Mouse (Mus musculus): ENCODE results near the gene Mterf4.
"Not testable (repeated sequence)": the region's sequence is repeated elsewhere in the genome, so short reads cannot be mapped to it uniquely, and the experiment has no call there.

Mterf4 gene

GRCm38 (mm10) chr1:93305581-93306337 lies at the start of gene Mterf4:
Gene Mterf4 (minus strand): TSS chr1:93305915.
- in situ Hi-C loops (cut with MboI; ENCODE audit: low pct_unique_long_range_greater_than_20kb in 1 of 2, low sequenced_read_pairs in 2 of 2, unreplicated experiment in 1 of 2) = no loop called here

GRCm38 (mm10) chr1:93352724-93353123 lies 47.0 kb upstream of the Mterf4 start:
- in situ Hi-C loops (cut with MboI; ENCODE audit: low pct_unique_long_range_greater_than_20kb in 1 of 2, low sequenced_read_pairs in 2 of 2, unreplicated experiment in 1 of 2) = no loop called here

GRCm38 (mm10) chr1:93349701-93350100 lies 44.0 kb upstream of the Mterf4 start:
- in situ Hi-C loops (cut with MboI; ENCODE audit: low pct_unique_long_range_greater_than_20kb in 1 of 2, low sequenced_read_pairs in 2 of 2, unreplicated experiment in 1 of 2) = no loop called here

- in situ Hi-C loops (cut with MboI; ENCODE audit: low pct_unique_long_range_greater_than_20kb in 1 of 2, low sequenced_read_pairs in 2 of 2, unreplicated experiment in 1 of 2) = no loop called here
Measured at GRCm38 (mm10) chr1:93347176-93347575, 41.5 kb upstream of the Mterf4 start.

- in situ Hi-C loops (cut with MboI; ENCODE audit: low pct_unique_long_range_greater_than_20kb in 1 of 2, low sequenced_read_pairs in 2 of 2, unreplicated experiment in 1 of 2) = no loop called here
Measured at GRCm38 (mm10) chr1:93343504-93344047, 37.9 kb upstream of the Mterf4 start.

- in situ Hi-C loops (cut with MboI; ENCODE audit: low pct_unique_long_range_greater_than_20kb in 1 of 2, low sequenced_read_pairs in 2 of 2, unreplicated experiment in 1 of 2) = no loop called here
Measured at GRCm38 (mm10) chr1:93342648-93343503, 37.2 kb upstream of the Mterf4 start, which contains the start of the genes Ppp1r7 and Pask. Gene Ppp1r7 (plus strand): TSS chr1:93342854. Gene Pask (minus strand): TSS chr1:93343482.

- in situ Hi-C loops (cut with MboI; ENCODE audit: low pct_unique_long_range_greater_than_20kb in 1 of 2, low sequenced_read_pairs in 2 of 2, unreplicated experiment in 1 of 2) = no loop called here
Measured at GRCm38 (mm10) chr1:93334621-93335020, 28.9 kb upstream of the Mterf4 start.

- in situ Hi-C loops (cut with MboI; ENCODE audit: low pct_unique_long_range_greater_than_20kb in 1 of 2, low sequenced_read_pairs in 2 of 2, unreplicated experiment in 1 of 2) = no loop called here
Measured at GRCm38 (mm10) chr1:93326446-93326845, 20.7 kb upstream of the Mterf4 start.

GRCm38 (mm10) chr1:93323973-93324372 lies 18.3 kb upstream of the Mterf4 start:
- in situ Hi-C loops (cut with MboI; ENCODE audit: low pct_unique_long_range_greater_than_20kb in 1 of 2, low sequenced_read_pairs in 2 of 2, unreplicated experiment in 1 of 2) = no loop called here

GRCm38 (mm10) chr1:93300578-93300977 lies 5.1 kb downstream of the Mterf4 start:
- in situ Hi-C loops (cut with MboI; ENCODE audit: low pct_unique_long_range_greater_than_20kb in 1 of 2, low sequenced_read_pairs in 2 of 2, unreplicated experiment in 1 of 2) = no loop called here

GRCm38 (mm10) chr1:93299791-93300190 lies 5.9 kb downstream of the Mterf4 start:
- in situ Hi-C loops (cut with MboI; ENCODE audit: low pct_unique_long_range_greater_than_20kb in 1 of 2, low sequenced_read_pairs in 2 of 2, unreplicated experiment in 1 of 2) = no loop called here

- in situ Hi-C loops (cut with MboI; ENCODE audit: low pct_unique_long_range_greater_than_20kb in 1 of 2, low sequenced_read_pairs in 2 of 2, unreplicated experiment in 1 of 2) = not testable (repeated sequence)
Measured at GRCm38 (mm10) chr1:93294491-93294890, 11.2 kb downstream of the Mterf4 start.

- in situ Hi-C loops (cut with MboI; ENCODE audit: low pct_unique_long_range_greater_than_20kb in 1 of 2, low sequenced_read_pairs in 2 of 2, unreplicated experiment in 1 of 2) = no loop called here
Measured at GRCm38 (mm10) chr1:93292006-93292405, 13.7 kb downstream of the Mterf4 start.

- in situ Hi-C loops (cut with MboI; ENCODE audit: low pct_unique_long_range_greater_than_20kb in 1 of 2, low sequenced_read_pairs in 2 of 2, unreplicated experiment in 1 of 2) = no loop called here
Measured at GRCm38 (mm10) chr1:93291591-93291990, 14.1 kb downstream of the Mterf4 start.

GRCm38 (mm10) chr1:93290956-93291355 lies 14.8 kb downstream of the Mterf4 start:
- in situ Hi-C loops (cut with MboI; ENCODE audit: low pct_unique_long_range_greater_than_20kb in 1 of 2, low sequenced_read_pairs in 2 of 2, unreplicated experiment in 1 of 2) = no loop called here

GRCm38 (mm10) chr1:93289678-93290214 lies 16.0 kb downstream of the Mterf4 start:
- in situ Hi-C loops (cut with MboI; ENCODE audit: low pct_unique_long_range_greater_than_20kb in 1 of 2, low sequenced_read_pairs in 2 of 2, unreplicated experiment in 1 of 2) = no loop called here

- in situ Hi-C loops (cut with MboI; ENCODE audit: low pct_unique_long_range_greater_than_20kb in 1 of 2, low sequenced_read_pairs in 2 of 2, unreplicated experiment in 1 of 2) = no loop called here
Measured at GRCm38 (mm10) chr1:93277041-93277440, 28.7 kb downstream of the Mterf4 start.

GRCm38 (mm10) chr1:93275561-93275960 lies 30.2 kb downstream of the Mterf4 start:
- in situ Hi-C loops (cut with MboI; ENCODE audit: low pct_unique_long_range_greater_than_20kb in 1 of 2, low sequenced_read_pairs in 2 of 2, unreplicated experiment in 1 of 2) = no loop called here

- in situ Hi-C loops (cut with MboI; ENCODE audit: low pct_unique_long_range_greater_than_20kb in 1 of 2, low sequenced_read_pairs in 2 of 2, unreplicated experiment in 1 of 2) = no loop called here
Measured at GRCm38 (mm10) chr1:93272409-93272821, 33.3 kb downstream of the Mterf4 start.
